Mouse (Mus musculus) retina, postnatal 7 days (tissue): ENCODE measurements around the gene Rfc3.
"Not testable (repeated sequence)": the region's sequence is repeated elsewhere in the genome, so short reads cannot be mapped to it uniquely, and the experiment has no call there.

Experiments used
- DNase-seq: peaks from one replicate; pipeline ENCODE4 v3.0.0-alpha.2; 2012; ENCODE audit warnings: low read depth, low spot score

The Rfc3 gene

DNA sequence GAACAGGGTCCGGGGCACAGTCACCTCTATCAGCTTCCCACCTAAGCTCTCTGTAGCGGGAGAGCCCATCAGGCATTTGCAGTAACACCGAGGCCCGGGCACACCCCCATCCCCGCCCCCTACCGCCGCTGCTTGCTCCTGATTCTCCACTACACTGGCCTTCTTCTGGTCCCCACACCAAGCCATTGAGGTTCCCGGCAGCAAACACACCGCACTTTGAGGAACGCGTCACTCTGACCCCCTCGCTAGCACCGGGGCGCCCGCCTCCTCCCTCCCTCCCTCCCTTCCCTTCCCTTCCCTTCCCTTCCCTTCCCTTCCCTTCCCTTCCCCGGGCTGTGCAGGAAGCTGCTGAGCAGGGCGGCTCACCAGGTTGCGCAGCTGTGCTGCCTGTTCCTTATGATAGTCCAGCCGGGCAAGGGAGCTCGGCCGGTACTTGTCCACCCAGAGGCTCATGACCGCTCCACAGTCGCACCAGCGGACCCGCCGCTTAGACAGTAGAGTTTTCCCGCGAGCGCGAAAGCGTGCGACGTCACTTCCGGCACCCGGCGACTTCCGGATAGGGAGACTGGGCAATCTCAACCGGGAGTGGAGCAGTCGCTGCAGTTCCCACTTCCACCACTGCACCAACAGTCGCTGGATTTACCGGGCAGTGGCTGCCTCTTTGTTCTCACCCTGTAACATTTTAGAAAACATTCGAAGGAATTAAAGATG lies at the start of gene Rfc3:
Gene Rfc3 (minus strand): TSS at position 543 of the 711 bp plus-strand sequence.
- DNase-seq: peak; percentile 92

DNA sequence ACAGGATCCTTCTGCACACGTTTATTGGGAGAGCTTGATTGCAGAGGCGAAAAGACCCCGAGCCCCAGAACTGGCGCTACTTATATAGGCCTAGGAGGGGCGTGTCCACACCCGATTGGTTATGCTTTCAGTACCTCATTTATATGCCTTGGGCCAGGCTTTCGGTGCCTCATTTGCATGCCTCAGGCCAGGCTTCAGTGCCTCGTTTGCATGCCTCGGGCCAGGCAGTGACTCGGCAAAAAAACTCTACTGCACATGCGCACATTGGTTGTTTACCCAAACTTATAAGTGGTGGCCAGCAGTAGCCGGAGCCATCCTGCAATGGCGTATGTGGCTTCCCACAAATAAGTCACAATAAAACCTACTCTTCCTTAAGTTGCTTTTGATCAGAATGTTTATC lies 42.6 kb upstream of the Rfc3 start:
- not testable (repeated sequence) for DNase-seq

DNA sequence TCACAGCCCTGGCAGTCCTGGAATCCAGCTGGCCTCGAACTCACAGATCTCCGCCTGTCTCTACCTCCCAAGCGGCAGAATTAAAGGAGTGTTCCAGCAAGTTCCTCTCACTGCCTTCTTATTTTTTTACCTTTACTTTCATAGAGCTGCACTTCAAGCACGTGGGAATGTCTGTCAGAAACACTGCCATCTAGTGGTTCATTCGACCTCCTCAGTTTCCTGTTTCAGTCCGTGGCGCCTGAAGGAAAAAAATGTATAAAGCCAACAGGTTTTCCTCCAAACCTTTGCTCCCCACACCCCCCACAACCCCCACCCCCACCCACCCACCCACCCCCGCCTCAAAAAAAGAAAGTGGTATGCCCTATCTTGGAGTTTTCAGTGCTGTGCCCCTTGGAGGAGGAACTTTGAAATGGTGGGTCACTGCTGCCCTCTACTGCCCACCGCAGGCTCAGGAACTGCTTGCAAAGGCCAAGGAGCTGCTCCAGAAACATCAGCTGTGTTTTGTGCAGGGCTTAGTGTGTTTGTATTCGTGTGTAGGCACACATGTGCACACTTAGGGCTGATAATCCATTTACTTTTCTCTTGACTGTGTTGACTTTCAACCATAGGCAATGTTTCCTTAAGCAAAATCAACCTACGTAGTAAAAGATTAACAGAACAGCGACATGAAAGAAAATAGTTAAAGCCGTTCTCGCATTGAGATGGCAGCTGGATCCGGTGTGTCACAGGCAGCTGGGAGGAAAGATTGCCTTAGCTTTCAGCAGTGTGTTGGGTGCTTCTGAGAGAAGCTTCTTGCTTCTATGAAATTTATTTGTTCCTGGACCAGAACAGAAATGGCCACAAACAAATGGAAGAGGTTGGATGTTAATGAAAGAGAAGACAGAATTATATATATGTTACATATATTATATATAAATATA lies 35.8 kb upstream of the Rfc3 start:
- peak; percentile 49 for DNase-seq

DNA sequence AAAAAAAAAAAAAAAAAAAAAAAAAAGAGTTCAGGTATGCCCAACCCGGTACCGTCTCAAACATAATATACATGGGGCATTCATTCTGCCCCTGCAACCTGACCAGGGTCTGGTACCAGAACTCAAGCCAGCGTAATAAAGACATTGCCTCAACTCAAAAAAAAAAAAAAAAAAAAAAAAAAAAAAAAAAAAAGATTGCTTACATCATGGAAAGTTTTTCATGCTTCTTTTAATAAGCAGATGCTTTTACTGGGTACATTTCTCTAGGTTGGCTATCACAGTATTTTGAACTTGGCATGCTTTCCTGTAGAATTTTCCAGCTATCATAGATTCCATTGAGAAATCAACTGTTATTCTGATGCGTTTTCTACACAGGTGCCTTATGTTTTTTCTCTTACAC lies 11.2 kb upstream of the Rfc3 start:
- DNase-seq: no peak

DNA sequence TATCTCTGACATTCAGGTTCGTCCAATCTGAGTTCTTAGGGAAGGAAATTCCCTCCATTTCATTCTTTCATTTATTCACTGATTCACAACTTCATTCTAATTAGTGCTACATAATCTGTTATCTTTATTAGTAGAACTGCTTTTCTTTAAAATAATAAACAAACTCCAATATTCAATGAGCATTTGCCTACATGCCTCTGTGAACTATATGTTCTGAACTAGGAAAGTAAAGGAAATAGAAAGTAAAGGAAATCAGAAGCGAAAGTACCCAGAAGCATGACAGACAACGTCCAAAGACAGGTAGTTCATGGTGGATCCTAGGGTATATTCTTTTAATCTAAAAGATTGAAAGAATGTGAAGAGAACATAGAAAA lies 356 bp upstream of the Rfc3 start:
- DNase-seq: no peak

DNA sequence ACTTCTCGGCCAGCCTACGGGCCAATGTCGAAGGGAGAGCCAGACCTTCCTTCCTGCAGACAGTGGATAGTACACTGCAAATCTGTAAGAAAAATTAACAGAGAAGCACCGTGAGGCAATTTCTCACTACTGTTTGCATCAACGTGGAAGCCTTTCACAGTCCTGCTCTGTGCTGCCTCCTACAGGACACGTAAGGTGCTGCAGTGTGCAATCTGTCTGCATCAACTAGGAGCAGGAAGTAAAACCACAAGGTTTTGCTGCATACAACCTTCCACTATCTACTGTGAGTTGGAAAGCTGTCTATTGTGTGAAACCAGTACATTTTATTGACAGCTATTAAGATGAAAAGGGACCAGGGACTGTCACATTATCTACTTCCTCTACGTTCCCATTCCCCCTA lies 6.2 kb downstream of the Rfc3 start:
- no peak for DNase-seq

DNA sequence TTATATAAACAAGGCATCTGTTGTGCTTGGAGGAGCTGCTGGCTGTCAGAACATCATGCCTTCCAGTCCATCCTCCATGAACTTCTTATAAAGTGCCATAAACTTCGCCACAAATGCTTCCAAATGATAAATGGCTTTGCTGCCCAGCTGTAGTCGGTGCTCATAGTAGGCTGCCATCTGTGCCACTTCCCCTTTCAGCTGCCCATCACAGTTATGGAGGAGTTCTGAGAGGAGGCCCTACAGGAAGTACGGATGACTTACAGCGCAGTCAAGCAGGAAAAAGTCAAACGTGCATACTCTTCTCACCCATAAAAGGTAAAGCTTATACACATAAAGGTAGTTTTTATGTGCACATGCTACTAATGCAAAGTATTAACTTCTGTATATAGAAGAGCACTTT lies 8.2 kb downstream of the Rfc3 start:
- DNase-seq: no peak

DNA sequence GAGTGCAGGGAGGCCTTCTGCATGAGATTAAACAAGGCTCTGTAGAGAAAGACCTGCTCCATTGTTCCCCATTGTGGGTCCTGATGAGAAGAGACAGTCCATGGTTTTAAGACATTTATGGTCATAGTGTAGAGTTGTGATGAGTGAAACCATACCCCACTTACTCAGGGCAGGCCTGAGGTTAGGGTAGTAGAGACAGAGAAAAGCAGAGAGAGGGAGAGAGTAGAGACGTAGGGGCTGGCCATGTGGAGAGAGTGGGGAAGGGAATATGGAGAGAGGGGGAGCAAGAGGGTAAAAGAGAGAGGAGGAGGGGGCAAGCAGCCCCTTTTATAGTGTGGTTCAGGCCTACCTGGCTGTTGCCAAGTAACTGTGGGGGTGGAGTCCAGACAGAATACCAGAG lies 8.9 kb downstream of the Rfc3 start:
- no peak for DNase-seq

DNA sequence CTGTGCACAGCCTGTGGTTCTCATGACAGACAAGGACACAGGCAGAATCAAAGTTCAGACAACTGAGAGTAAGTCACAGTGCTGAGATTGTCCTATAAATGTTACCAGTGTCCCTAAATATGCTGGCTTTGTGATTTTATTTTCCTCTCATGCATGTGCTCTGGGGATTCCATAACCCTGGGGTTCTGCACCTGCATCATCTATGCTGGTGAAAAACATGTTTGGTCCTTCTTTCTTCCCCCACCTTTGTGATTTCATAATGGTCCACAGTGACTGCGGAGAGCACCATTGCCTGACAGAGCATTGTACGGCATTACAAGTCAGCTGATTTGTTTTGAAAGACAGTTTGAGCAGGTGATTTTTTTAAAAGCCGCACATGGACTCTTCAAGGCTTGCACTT lies 45.1 kb downstream of the Rfc3 start, which contains the start of gene Vmn2r18:
Gene Vmn2r18 (minus strand): TSS at position 101 of the 400 bp plus-strand sequence.
- DNase-seq: no peak

DNA sequence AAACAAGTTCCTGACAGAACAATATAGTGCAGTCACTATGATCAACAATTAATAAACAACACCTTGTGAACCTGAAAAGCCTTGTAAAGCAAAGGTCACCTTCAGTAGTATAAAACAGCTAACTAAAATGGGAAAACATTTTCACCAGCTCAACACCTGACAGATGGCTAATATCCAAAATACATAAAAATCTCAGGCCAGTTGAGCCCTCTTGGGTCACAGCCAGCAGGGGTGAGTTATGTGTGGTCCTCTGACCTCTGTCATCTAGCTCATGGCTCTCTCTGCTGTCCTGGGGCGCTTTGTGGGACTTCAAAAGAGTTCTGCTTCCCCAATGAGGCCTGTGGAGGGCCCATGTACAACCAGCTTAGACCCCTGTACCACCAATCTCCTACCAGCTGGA lies 49.3 kb downstream of the Rfc3 start:
- no peak for DNase-seq
